Mouse (Mus musculus): ENCODE results near the gene Setd1b.

- no peak for TF ChIP-seq CTCF (IDR thresholded peaks at IDR 0.05; ENCODE audit: low read depth, low read length)
- TF ChIP-seq GATA1 (IDR thresholded peaks at IDR 0.05; ENCODE audit: borderline replicate concordance, low read length) = no peak
- TF ChIP-seq TAL1 (conservative IDR thresholded peaks at IDR 0.05; ENCODE audit: low read depth, low read length) = no peak
- TF ChIP-seq GATA2 (IDR thresholded peaks at IDR 0.05; ENCODE audit: borderline replicate concordance, low read depth, low read length) = no peak
Observed at GRCm38 (mm10) chr5:123146357-123146756, 4.4 kb downstream of the Setd1b start.
